Mouse (Mus musculus): Measurements from ENCODE around the gene Plekha6.

DNA sequence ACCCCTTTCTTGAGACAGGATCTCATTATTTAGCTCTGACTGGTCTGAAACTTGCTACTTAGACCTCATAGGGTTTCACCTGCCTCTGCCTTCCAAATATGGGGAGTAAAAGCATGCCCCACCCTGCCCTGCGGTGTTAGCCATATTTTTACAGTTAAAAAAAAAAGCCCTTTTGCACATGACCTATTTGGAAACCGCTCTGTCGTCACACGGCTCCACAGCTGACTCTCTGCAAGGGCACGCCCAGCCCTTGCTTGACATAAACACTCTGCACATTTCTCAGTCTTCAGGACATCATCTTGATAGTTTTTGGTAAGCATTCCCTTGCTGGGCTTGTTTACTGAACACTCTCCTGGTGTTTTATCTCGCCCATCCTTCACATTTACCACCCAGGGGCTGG, 11.1 kb downstream of the Plekha6 start:
- TF ChIP-seq CTCF (conservative IDR thresholded peaks at IDR 0.05; ENCODE audit: low read length) (no peak), NANOG (IDR thresholded peaks at IDR 0.05; ENCODE audit: borderline replicate concordance, low read length) (no peak), POU5F1 (IDR thresholded peaks at IDR 0.05; ENCODE audit: borderline replicate concordance, low read length) (no peak)

Data from E14TG2a.4 (cell line).